Mouse (Mus musculus) mature B cell (primary cell): ENCODE results near the gene Cxadr.

Experiments
- in situ Hi-C: fragments of 300-500 bp; cut with MboI; formaldehyde crosslinking; loops from 2 replicates; pipeline ENCODE4 v1.14.3; 2019

The Cxadr gene

GRCm38 (mm10) chr16:78371491-78372046 is 70.3 kb downstream of the Cxadr start:
- in situ Hi-C loops: no loop called here

- in situ Hi-C loops: no loop called here
Measured at GRCm38 (mm10) chr16:78372786-78373185, 71.5 kb downstream of the Cxadr start.

- in situ Hi-C loops: no loop called here
Measured at GRCm38 (mm10) chr16:78373743-78374142, 72.5 kb downstream of the Cxadr start.

DNA sequence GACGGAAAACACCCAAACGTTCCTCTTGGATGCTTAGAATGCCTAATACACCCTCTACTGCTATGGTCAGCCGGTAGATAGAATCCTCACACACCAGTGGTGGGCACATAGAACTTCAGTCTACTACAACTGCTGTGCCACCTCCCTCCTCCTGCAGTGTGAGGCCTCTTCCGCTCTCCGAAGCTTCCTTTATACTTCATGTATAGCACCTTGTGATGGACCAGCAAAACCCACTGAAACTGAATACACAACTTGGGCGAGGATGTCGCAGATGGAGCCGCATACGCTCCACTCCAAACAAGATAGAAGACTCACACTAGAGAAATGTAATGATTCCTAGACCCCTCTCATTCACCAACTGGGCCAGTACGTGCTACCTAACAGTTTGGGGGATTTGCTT is 73.9 kb downstream of the Cxadr start:
- in situ Hi-C loops: no loop called here

GRCm38 (mm10) chr16:78375821-78376691 is 74.8 kb downstream of the Cxadr start:
- in situ Hi-C loops: no loop called here

- in situ Hi-C loops: no loop called here
Measured at GRCm38 (mm10) chr16:78376745-78377570, 75.7 kb downstream of the Cxadr start, which contains the start of gene Btg3. TSS of gene Btg3 (minus strand) at chr16:78377192.

DNA sequence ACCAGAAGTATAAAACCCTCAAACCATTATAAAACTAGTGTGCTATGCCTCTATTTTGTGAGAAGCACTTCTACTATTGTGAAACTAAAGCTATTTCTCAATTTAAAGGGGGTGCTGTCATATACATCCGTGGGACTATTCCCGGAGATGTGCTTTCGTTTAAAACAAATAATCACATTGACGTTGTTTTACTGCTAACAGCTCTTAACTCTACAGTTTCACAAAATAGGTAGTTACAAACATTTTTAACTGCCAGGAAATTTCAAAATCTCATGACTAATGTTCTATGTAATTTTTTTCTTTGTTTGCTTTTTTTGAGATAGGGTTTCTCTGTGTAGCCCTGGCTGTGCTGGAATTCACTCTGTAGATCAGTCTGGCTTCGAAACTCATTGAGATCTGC is 77.2 kb downstream of the Cxadr start:
- in situ Hi-C loops: no loop called here

GRCm38 (mm10) chr16:78389122-78389521 is 87.8 kb downstream of the Cxadr start:
- in situ Hi-C loops: no loop called here

DNA sequence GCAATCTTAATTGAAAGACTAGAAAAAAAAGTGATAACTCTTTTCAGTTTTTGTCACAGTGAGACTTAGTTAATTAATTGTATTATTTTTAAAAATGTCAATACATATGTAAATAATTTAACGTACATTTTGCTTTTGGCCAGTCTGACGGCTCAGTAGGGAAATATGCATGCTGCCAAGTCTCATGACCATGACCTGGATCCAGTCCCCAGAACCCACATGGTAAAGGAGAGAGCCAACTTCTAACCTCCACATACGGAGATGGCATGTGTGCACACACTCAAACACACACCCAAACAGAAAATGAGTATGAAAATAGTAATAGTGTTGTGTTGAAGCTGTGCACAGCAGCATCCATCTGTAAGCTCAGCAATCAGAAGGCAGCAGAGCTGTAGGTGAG is 88.7 kb downstream of the Cxadr start:
- in situ Hi-C loops: no loop called here

GRCm38 (mm10) chr16:78391354-78391753 is 90.1 kb downstream of the Cxadr start:
- in situ Hi-C loops: no loop called here

DNA sequence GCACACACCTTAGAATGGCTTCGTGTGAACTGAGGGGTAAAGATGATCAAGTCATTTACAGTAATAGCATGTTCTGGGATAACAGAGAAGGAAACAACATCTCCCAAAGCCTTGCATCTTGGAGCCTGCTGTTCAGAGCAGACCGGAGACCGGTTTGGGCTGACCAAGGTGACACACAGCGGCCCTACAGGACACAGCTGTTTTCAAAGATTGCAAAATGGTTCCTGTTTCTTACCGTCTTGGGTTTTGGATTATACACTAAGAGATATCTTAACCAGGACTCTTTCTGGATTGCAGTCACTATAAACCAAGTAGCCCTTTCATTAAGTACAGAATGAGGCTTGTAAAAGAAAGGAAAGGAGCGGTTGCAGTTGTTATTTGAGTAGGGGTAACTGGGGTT is 97.4 kb downstream of the Cxadr start:
- in situ Hi-C loops: no loop called here

DNA sequence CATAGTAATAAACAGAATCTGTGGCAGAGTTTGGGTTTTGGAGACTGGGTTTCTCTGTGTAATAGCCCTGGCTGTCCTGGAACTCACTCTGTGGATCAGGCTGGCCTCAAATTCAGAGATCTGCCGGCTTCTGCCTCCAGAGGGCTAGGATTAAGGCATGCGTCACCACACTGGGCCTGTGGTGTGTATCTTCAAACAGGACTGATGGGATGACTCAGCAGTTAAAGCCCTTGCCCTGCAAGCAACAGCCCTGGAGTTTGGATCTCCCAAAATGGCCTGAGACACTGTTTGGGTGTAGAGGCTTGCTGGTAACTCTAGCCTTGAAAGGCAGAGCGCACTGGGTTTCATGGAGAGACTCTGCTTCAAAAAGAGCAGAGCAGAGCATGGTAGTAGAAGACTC is 98.1 kb downstream of the Cxadr start:
- in situ Hi-C loops: no loop called here

GRCm38 (mm10) chr16:78402316-78402715 is 101.0 kb downstream of the Cxadr start:
- in situ Hi-C loops: no loop called here

- in situ Hi-C loops: no loop called here
Measured at GRCm38 (mm10) chr16:78406657-78407056, 105.4 kb downstream of the Cxadr start.

- in situ Hi-C loops: no loop called here
Measured at GRCm38 (mm10) chr16:78407855-78408254, 106.6 kb downstream of the Cxadr start.
